Mouse (Mus musculus) liver, postnatal 0 days (tissue): ENCODE measurements around the gene Tbc1d14.

Experiments used
- CTCF ChIP-seq: sonication (generic); IDR thresholded peaks from 2 replicates; pipeline ENCODE4 v1.5.1; 2016; ENCODE audit warnings: antibody characterized with exemption, low read depth
- EP300 ChIP-seq: IDR thresholded peaks from 2 replicates; pipeline ENCODE4 v1.6.1; 2016; ENCODE audit warnings: antibody characterized with exemption, low read depth, mild to moderate bottlenecking

GRCm38 (mm10) chr5:36508351-36508750, 84.7 kb downstream of the Tbc1d14 start:
- TF ChIP-seq CTCF (no peak), EP300 (no peak)
